Mouse (Mus musculus) bone marrow, adult 2 months (tissue): ENCODE data around the gene Cacnb2.
A peak's percentile ranks its signal among the peaks of the same experiment; 100 is the strongest.

Experiments used
- CTCF ChIP-seq: fragments of 200-500 bp; IDR thresholded peaks from 2 replicates; pipeline ENCODE4 v1.5.1; 2011; ENCODE audit warnings: low read length, control low read depth; ENCODE audit not compliant: control insufficient read depth, insufficient read depth
- POLR2A ChIP-seq: fragments of 200-500 bp; IDR thresholded peaks from 2 replicates; pipeline ENCODE4 v1.6.1; 2011; ENCODE audit warnings: low read depth, mild to moderate bottlenecking, control low read depth, low read length, borderline replicate concordance; ENCODE audit not compliant: control insufficient read depth

DNA sequence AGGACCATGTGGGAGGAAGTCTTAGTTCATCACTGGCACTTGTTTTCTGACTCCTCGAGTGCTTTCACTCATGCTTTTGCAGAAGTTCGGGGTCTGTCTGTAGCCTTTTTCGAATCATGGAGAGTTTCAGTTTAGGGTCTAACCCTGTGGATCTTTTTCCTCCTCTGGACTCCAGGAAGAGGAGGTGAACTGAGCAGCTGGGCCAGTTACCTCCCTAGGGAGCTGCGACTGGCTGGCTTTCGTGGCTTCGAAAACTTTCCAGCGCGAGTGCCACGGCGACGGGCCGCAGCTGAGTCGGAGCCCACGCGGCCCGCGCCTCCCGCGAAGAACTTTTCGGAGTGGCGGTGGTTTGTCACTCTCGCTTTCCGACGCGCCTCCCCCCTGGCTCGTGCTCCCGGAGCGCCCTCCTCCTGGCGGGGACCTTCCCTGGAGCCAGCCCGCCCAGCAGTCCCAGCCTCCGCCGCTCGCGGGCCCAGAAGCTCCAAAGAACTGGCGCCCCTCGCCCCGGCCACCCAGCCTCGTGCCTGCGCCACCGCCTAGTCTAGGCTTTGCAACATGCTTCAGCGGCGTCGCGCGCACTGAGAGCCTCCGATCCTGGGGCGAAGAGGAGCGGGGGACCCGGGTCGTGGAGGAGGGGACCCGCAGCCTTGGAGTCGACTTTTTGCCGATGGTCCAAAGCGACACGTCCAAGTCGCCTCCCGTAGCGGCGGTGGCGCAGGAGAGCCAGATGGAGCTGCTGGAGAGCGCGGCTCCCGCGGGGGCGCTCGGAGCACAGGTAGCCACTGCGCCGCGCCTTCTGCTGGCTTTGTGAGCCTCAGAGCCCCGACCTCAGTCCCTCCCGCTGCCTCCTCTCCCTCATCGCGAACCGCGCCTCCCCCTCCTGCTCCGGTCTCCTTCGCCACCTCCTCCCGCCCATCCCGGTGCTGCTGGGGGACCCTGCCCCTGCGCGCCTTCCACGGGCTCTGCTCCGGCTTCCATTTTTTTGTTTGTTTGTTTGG, 1.2 kb downstream of the Cacnb2 start:
- TF ChIP-seq CTCF (no peak), POLR2A (peak; percentile 19; the same call in 1 of the 2 replicates)
